Mouse (Mus musculus) bone marrow, adult 2 months (tissue): ENCODE measurements at regions not wholly inside any gene's neighbourhood (a gene's known extent, or its start where the extent isn't known, plus 50 kb on each side); places are given as distances from the start of the nearest gene placed in this dataset.

Experiments
- H3K27ac ChIP-seq: fragments of 200-500 bp; 2 replicates; pipeline ENCODE4 v1.5.1; 2012; ENCODE audit warnings: low read depth, mild to moderate bottlenecking, control low read depth, inconsistent platforms, low read length; ENCODE audit not compliant: control insufficient read depth, poor library complexity, insufficient read depth
- H3K4me1 ChIP-seq: fragments of 200-500 bp; 2 replicates; pipeline ENCODE4 v1.6.1; 2011; ENCODE audit warnings: low read length; ENCODE audit not compliant: control insufficient read depth, insufficient read depth
- H3K4me3 ChIP-seq: fragments of 200-500 bp; replicated peaks from 2 replicates; pipeline ENCODE3; 2011; ENCODE audit warnings: mild to moderate bottlenecking, low read depth, low read length, control low read depth; ENCODE audit not compliant: control insufficient read depth
- CTCF ChIP-seq: fragments of 200-500 bp; IDR thresholded peaks from 2 replicates; pipeline ENCODE4 v1.5.1; 2011; ENCODE audit warnings: low read length, control low read depth; ENCODE audit not compliant: control insufficient read depth, insufficient read depth
- POLR2A ChIP-seq: fragments of 200-500 bp; IDR thresholded peaks from 2 replicates; pipeline ENCODE4 v1.6.1; 2011; ENCODE audit warnings: low read depth, mild to moderate bottlenecking, control low read depth, low read length, borderline replicate concordance; ENCODE audit not compliant: control insufficient read depth
- WGBS: fragments of 180-500 bp; shearing (Covaris S2); methylation state at CpG from one replicate; pipeline ENCODE4 v1.1.7; 2018; 5-methylcytosine and 5-hydroxymethylcytosine counted together

DNA sequence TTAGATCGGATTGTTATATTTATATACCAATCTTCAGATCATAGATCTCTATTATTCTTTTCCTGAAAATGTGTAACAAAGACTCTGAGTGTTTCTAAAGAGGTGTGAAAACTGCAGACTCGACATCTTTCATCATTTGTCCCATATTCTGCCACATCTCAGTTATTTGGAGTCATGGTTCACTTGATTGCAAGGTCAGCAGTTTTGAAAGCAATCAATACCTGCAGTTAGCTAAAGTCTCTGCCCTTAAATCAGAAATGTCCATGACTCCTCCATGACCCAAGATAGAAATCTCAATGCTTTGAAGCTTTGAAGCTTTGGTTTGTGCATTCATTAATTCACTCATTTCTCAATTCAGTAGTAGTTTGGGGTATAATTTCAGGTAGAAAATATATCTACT is 1424.2 kb upstream of the Lrrc6 start:
- TF ChIP-seq POLR2A (no peak), CTCF (no peak)
- Histone ChIP-seq H3K4me3 (no peak overlapping the region), H3K27ac (no peak overlapping the region), H3K4me1 (no peaks in the 10 kb centered on the region)
- 79% methylated on average over 2 of the region's 2 CpGs for WGBS

DNA sequence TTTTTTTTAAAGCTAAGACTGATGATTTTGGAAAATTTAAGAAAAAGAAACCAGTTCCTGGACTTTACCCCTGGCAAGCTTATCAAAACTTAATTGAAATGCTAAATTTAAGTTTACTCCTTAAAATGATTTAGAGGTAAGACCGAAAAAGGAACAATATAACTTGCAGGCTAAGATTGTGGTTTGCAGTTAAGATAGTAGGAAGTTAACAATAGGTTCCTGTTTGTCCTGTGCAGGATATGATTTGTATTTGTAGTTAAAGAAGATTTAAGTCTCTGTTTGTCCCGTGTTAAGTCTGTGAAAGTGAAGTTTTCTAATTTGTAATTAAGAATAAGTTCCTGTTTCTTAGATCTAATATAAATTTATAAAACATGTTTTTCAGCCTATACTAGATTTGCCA is 1406.3 kb upstream of the Lrrc6 start:
- 4% methylated on average over 2 of the region's 2 CpGs for WGBS
- no peak overlapping the region for H3K27ac ChIP-seq
- H3K4me1 ChIP-seq: peaks cover 1% of the 10 kb centered on the region; the same call in 1 of the 2 replicates
- no peak overlapping the region for H3K4me3 ChIP-seq
- TF ChIP-seq CTCF (no peak), POLR2A (no peak)

DNA sequence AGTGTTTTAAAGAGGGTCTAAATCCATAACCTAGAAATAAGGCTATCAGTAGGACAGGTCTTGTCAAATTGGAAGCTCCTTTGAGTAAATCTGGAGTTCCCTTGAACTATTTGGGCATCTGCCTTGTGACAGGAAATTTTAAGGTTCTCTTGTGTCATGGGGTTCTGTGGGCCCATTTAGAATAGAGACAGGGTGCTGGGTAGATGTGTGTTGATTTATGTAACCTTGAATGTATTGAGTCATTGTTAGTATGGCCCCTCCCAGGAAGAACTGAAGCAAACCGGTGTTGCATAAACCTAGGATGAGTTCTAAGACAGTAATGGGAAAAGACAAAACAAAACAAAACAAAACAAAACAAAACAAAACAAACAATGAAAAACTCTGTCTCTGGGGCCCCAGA is 1404.6 kb upstream of the Lrrc6 start:
- TF ChIP-seq POLR2A (no peak), CTCF (no peak)
- H3K27ac ChIP-seq: no peak overlapping the region
- H3K4me1 ChIP-seq: peaks cover 1% of the 10 kb centered on the region; the same call in 1 of the 2 replicates
- 48% methylated on average over 1 of the region's 1 CpGs for WGBS
- H3K4me3 ChIP-seq: no peak overlapping the region

DNA sequence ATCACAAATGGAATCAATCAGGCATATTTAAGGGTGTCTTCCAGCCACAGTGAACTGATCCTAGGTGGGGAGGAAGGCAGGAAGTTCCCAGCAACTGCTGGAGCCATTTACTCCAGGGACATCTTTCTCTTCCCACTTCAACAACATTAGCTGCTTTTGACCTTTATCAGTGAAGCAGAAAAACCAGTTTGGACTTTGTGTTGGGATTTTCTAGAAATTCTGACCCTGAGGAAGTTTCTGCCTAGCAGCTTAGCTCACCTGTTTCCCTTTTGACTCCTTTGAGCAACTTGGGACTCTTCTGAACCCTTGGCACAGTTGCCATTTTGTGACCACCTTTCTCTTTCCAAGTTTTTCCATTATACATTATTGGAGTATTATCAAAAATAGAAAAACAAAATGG is 1403.9 kb upstream of the Lrrc6 start:
- TF ChIP-seq POLR2A: no peak
- peaks cover 1% of the 10 kb centered on the region; the same call in 1 of the 2 replicates for H3K4me1 ChIP-seq
- no peak overlapping the region for H3K27ac ChIP-seq
- H3K4me3 ChIP-seq: no peak overlapping the region

GRCm38 (mm10) chr15:67902982-67903381 is 1402.3 kb upstream of the Lrrc6 start:
- Histone ChIP-seq H3K27ac (peak overlapping the region; percentile 60; the same call in 1 of the 2 replicates), H3K4me1 (peaks cover 1% of the 10 kb centered on the region; the same call in 1 of the 2 replicates), H3K4me3 (no peak overlapping the region)
- TF ChIP-seq CTCF: no peak
- no peak for TF ChIP-seq POLR2A
- 18% methylated on average over 2 of the region's 2 CpGs for WGBS

DNA sequence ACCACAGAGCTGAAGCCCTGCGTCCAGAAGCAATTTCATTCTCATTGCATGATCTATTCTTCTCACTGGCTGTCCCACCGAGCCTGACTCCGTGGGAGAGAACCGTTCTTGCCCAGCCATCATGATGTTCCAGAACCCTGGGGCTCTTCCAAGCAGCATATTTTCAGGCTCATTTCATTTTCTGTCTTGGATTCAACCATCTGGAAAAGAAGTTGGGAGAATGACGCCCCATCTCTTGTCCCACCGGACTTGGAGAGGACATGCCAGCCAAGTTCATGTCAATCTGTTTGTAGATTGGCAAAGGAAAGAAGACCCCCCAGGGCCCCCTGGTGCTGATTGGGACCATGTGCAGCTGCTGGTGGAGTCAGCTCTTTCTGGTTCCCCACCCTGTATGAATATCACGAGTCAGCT is 1400.5 kb upstream of the Lrrc6 start:
- TF ChIP-seq POLR2A (no peak), CTCF (no peak)
- WGBS: 81% methylated on average over 7 of the region's 7 CpGs

DNA sequence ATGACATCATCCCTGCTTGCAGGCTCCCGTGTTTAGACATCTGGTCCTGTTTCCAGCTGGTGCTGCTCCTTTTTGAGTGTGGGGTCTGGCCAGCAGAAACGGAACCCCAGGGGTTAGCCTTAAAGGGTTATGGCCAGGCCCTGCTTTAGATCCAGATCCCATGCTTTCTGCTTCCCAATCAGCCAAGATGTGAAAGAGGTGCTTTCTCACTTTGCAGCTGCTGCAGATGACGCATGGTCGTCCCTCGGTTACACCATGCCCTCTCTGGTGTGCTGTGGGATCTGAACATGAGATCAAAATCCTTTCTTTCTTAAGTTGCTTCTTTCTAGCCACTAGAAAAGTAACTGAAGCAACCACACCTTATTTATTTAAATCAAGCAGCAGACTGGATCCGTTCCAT is 1399.1 kb upstream of the Lrrc6 start:
- Histone ChIP-seq H3K27ac (no peak overlapping the region), H3K4me3 (no peak overlapping the region), H3K4me1 (peaks cover 1% of the 10 kb centered on the region; the same call in 1 of the 2 replicates)
- TF ChIP-seq CTCF: no peak
- TF ChIP-seq POLR2A: no peak
- 74% methylated on average over 6 of the region's 6 CpGs for WGBS

More for the DNA sequence above, 1400.5 kb upstream of the Lrrc6 start:
- Histone ChIP-seq H3K27ac (no peak overlapping the region), H3K4me3 (no peak overlapping the region), H3K4me1 (peaks cover 1% of the 10 kb centered on the region; the same call in 1 of the 2 replicates)

DNA sequence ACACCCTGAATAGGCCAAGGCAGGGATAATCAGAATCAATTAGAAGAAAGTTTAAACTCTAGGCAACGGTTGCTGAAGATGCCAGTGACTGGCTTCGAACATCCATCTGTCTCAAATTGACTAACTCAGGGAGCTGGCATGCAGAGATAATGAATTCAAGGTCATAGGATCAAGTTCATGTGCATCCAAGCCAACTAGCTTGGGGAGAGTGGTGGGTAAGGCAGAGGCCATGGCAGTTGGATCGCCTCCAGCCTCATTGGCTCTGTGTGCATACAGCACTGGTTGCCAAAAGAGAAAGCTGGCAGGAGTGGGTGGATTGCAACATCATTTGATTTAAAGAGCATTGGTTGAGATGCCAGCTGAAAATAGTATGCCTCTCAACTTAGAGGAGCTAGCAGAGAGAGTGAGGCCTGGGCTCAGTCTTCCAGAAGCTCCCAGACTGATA is 1398.3 kb upstream of the Lrrc6 start:
- H3K4me1 ChIP-seq: no peaks in the 10 kb centered on the region; the same call in 1 of the 2 replicates
- WGBS: 84% methylated on average over 3 of the region's 3 CpGs
- no peak overlapping the region for H3K4me3 ChIP-seq
- no peak for TF ChIP-seq CTCF
- H3K27ac ChIP-seq: no peak overlapping the region

DNA sequence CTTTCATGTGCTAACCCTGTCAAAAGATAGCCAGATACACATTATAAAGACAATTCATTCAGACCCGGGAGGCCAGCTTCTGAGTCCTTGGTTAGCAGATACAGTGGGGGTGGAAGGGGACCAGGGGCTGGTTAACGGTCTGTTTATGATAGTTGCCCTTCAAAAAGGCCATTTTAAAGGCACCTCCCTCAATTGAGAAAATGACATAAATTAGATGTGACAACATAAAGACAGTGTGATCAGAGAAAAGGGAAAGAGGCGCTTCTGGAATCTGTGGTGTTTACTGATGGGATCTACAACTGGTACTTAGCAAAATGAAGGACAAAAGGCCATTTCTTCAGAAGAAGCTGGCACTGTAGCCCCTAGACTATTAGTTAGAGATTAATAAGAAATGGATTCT is 1391.4 kb upstream of the Lrrc6 start:
- no peak overlapping the region for H3K27ac ChIP-seq
- H3K4me1 ChIP-seq: no peaks in the 10 kb centered on the region
- no peak overlapping the region for H3K4me3 ChIP-seq
- TF ChIP-seq CTCF (no peak), POLR2A (no peak)
- WGBS: 82% methylated on average over 3 of the region's 3 CpGs
